In the genomic region with DNA sequence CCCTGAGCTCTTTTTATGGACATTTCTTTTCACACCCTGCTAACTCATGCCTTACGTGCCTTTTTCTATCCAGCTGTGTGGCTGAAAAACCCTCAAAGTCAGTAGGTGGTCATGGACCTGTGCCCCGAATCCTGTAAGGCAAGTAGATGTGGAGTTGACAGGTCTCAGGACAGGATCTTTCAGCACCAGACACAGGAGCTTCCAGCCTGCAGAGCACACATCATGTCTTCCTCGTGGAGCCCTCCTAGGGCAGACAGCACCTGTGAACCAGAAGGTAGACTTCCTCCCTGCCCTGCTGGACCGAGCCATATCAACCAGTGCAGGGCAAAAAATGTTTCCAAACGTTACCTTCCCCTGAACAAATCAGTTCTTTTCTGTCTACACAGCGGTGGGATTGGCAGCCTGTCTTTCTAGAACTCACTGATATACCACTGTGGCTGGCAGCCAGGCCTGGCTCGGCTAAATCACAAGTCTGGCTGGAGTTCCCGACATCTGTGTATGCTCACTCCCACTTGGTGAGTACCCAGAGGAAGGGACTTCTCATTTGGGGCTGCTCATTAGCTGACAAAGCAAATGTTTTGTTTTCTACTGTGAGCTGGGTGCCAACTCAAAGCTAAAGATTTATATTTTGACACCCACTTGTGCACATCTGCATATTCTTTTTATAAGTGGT, we compare ENCODE assay signal across 12 mouse cellular contexts.
A peak's percentile ranks its signal among the peaks of the same experiment; 100 is the strongest.
DNase-seq lines count a peak whose midpoint lies in the region; ATAC-seq and TF ChIP-seq lines count a peak whose summit lies in the region.
"Had no signal": no experiment of that assay in that cellular context is flagged by ENCODE, and none has a peak within 500 bp of the region (broad histone marks: within the 10 kb centered on the region; RNA-seq: fewer than 3 reads in every experiment).

No protein-coding gene starts in this region.

- DNase-seq in heart, adult 18-20 months, result peak; percentile 40 to 41
- peak; percentile 36 for DNase-seq in lung, postnatal 0 days (ENCODE audit: low spot score)
- DNase-seq in lung, postnatal 25 days (ENCODE audit: low spot score), result no peak
- DNase-seq in heart, adult 8-10 months (ENCODE audit: low spot score), result peak; percentile 19
- peak; percentile 35 for DNase-seq in lung, postnatal 10 days
- DNase-seq in left cerebral cortex, adult 8-10 months (ENCODE audit: low spot score in 2 of 2), result no peak
- DNase-seq in kidney, adult 2 months, result no peak
- DNase-seq: cerebellum, adult 9-11 months had no signal

- no peak overlapping the region for H3K27ac ChIP-seq in heart, embryonic 11.5 days (ENCODE audit: low read depth, low read length)
- H3K27ac ChIP-seq in lung, postnatal 0 days (ENCODE audit: low read length), result no peak overlapping the region
- no peak overlapping the region for H3K27ac ChIP-seq in kidney, adult 2 months (ENCODE audit: insufficient read depth, low read depth, low read length)
- H3K27ac ChIP-seq: embryonic facial prominence, embryonic 13.5 days; kidney, postnatal 0 days; liver, embryonic 15.5 days had no signal

- TF ChIP-seq EP300 in lung, postnatal 0 days (IDR thresholded peaks at IDR 0.05), result no peak

- peaks cover 5% of the 10 kb centered on the region; the same call in 1 of the 2 replicates for H3K4me1 ChIP-seq in heart, embryonic 11.5 days (ENCODE audit: control insufficient read depth, insufficient read depth, low read length)
- no peaks in the 10 kb centered on the region; the same call in 1 of the 2 replicates for H3K4me1 ChIP-seq in lung, postnatal 0 days (ENCODE audit: insufficient read depth, low read depth, low read length)
- H3K4me1 ChIP-seq in kidney, adult 2 months (ENCODE audit: control insufficient read depth, insufficient read depth, low read length), result no peaks in the 10 kb centered on the region
- H3K4me1 ChIP-seq: liver, embryonic 15.5 days had no signal

- TF ChIP-seq CTCF in lung, postnatal 0 days (IDR thresholded peaks at IDR 0.05), result no peak
- TF ChIP-seq CTCF in kidney, adult 2 months (conservative IDR thresholded peaks at IDR 0.05; ENCODE audit: insufficient read depth, insufficient read length, low read depth, low read length), result no peak

- TF ChIP-seq POLR2A in kidney, adult 2 months (IDR thresholded peaks at IDR 0.05; ENCODE audit: low read depth, low read length), result no peak

- H3K36me3 ChIP-seq in heart, embryonic 11.5 days (ENCODE audit: control insufficient read depth, insufficient read depth, low read length), result no peaks in the 10 kb centered on the region
- no peaks in the 10 kb centered on the region for H3K36me3 ChIP-seq in lung, postnatal 0 days (ENCODE audit: insufficient read depth, low read length)
- H3K36me3 ChIP-seq in kidney, adult 2 months (ENCODE audit: control insufficient read depth, insufficient read depth, low read length), result no peaks in the 10 kb centered on the region
- H3K36me3 ChIP-seq: embryonic facial prominence, embryonic 13.5 days; liver, embryonic 15.5 days had no signal

- no peak overlapping the region for H3K9ac ChIP-seq in heart, embryonic 11.5 days (ENCODE audit: low read depth, low read length)
- H3K9ac ChIP-seq in lung, postnatal 0 days (replicated peaks; ENCODE audit: low read depth), result no peak overlapping the region
- H3K9ac ChIP-seq: embryonic facial prominence, embryonic 13.5 days; liver, embryonic 15.5 days had no signal

- WGBS in heart, embryonic 11.5 days (ENCODE audit: insufficient replicate concordance), result 30% methylated on average over 8 of the region's 8 CpGs
- 51% methylated on average over 8 of the region's 8 CpGs for WGBS in lung, postnatal 0 days
- 48% methylated on average over 8 of the region's 8 CpGs for WGBS in kidney, adult 2 months

- H3K4me2 ChIP-seq in heart, embryonic 11.5 days, result no peak overlapping the region
- H3K4me2 ChIP-seq in lung, postnatal 0 days (replicated peaks; ENCODE audit: low read depth, low read length), result no peak overlapping the region
- H3K4me2 ChIP-seq: embryonic facial prominence, embryonic 13.5 days; liver, embryonic 15.5 days had no signal

- no peak for ATAC-seq in heart, embryonic 11.5 days (replicated peaks; ENCODE audit: insufficient number of reproducible peaks, low FRiP score, low TSS enrichment)
- no peak for ATAC-seq in lung, postnatal 0 days

- H3K27me3 ChIP-seq in heart, embryonic 11.5 days (ENCODE audit: control insufficient read depth, insufficient read depth, low read length), result no peaks in the 10 kb centered on the region
- no peaks in the 10 kb centered on the region for H3K27me3 ChIP-seq in lung, postnatal 0 days (replicated peaks; ENCODE audit: insufficient read depth, low read length)
- H3K27me3 ChIP-seq in kidney, adult 2 months (replicated peaks; ENCODE audit: control insufficient read depth, insufficient read depth, low read length), result no peaks in the 10 kb centered on the region
- H3K27me3 ChIP-seq: liver, embryonic 15.5 days had no signal

- no peaks in the 10 kb centered on the region for H3K9me3 ChIP-seq in heart, embryonic 11.5 days (replicated peaks; ENCODE audit: control insufficient read depth, low read length)
- H3K9me3 ChIP-seq in lung, postnatal 0 days (ENCODE audit: low read length), result no peaks in the 10 kb centered on the region
- H3K9me3 ChIP-seq: embryonic facial prominence, embryonic 13.5 days; liver, embryonic 15.5 days had no signal

- no peak overlapping the region for H3K4me3 ChIP-seq in heart, embryonic 11.5 days (ENCODE audit: low read depth, low read length)
- H3K4me3 ChIP-seq in lung, postnatal 0 days (ENCODE audit: low read depth, low read length), result no peak overlapping the region
- no peak overlapping the region for H3K4me3 ChIP-seq in kidney, adult 2 months (ENCODE audit: insufficient read depth, low read depth, low read length)
- H3K4me3 ChIP-seq: embryonic facial prominence, embryonic 13.5 days; liver, embryonic 15.5 days had no signal

Comparison
In these comparisons a context has a peak if more than half of its experiments do, and no peak if none do; other contexts are left out.
1. DNase-seq: peak in heart, adult 18-20 months (2 of 2), lung, postnatal 0 days (single experiment), heart, adult 8-10 months (single experiment) and lung, postnatal 10 days (single experiment); none in lung, postnatal 25 days (single experiment), left cerebral cortex, adult 8-10 months (0 of 2) and kidney, adult 2 months (single experiment).